Mouse (Mus musculus) cortical plate, adult 2 months (tissue): ENCODE results near the gene Ptpn11.

Experiments
- CTCF ChIP-seq: fragments of 200-500 bp; IDR thresholded peaks from 2 replicates; pipeline ENCODE4 v1.5.1; 2011; ENCODE audit warnings: mild to moderate bottlenecking, control low read depth, low read length; ENCODE audit not compliant: insufficient read depth; ENCODE audit errors: extremely low read depth
- POLR2A ChIP-seq: fragments of 200-500 bp; IDR thresholded peaks from 2 replicates; pipeline ENCODE4 v1.6.1; 2011; ENCODE audit warnings: mild to moderate bottlenecking, low read length, control low read depth; ENCODE audit not compliant: insufficient read depth; ENCODE audit errors: extremely low read depth

DNA sequence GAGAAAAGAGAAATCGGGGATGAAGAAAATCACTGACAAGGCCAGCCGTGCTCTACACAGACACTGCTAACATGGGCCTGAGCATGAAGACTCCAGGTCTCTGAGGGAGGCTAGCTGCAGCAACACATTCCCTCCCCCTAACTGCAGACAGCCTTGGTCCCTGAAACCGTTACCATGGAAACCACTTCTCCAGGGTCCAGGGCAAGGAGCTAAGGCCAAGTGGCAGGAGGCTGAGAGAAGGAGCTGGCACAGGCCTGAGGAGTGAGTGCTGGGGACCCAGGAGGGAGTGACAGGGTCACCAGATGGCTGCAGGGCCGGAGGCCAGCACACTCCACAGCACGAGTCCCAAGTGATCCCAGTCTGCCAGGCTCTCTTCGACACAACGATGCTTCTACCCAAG lies 101.5 kb downstream of the Ptpn11 start:
- TF ChIP-seq POLR2A = no peak
- no peak for TF ChIP-seq CTCF
